Mouse (Mus musculus): ENCODE data around the gene Cerk. TPM values are rescaled to one million over a fixed set of nuclear protein-coding genes. Genes with fewer than 3 reads are reported as not detected.
A peak's percentile ranks its signal among the peaks of the same experiment; 100 is the strongest.
"Not testable (repeated sequence)": the region's sequence is repeated elsewhere in the genome, so short reads cannot be mapped to it uniquely, and the experiment has no call there.

The Cerk gene
- polyA plus RNA-seq, 1 experiment from 2014 or later = 20.8 TPM

- DNase-seq (ENCODE audit: low spot score) (no peak), ATAC-seq (no peak)
- WGBS = 83% methylated on average over 2 of the region's 2 CpGs
- H3K27me3 ChIP-seq (replicated peaks; ENCODE audit: control insufficient read depth, insufficient read depth, low read length) = no peaks in the 10 kb centered on the region
- no peak overlapping the region for H3K27ac ChIP-seq (ENCODE audit: low read depth, low read length)
- no peak overlapping the region for H3K9ac ChIP-seq (ENCODE audit: low read length)
- H3K4me3 ChIP-seq (ENCODE audit: low read depth, low read length) = no peak overlapping the region
- no peaks in the 10 kb centered on the region for H3K36me3 ChIP-seq (ENCODE audit: control insufficient read depth, insufficient read depth, low read length)
- no peaks in the 10 kb centered on the region for H3K9me3 ChIP-seq (replicated peaks; ENCODE audit: control insufficient read depth, low read length)
- 0 out of 2 replicates have a peak, but pooled peaks cover 4% of the 10 kb centered on the region for H3K4me1 ChIP-seq (ENCODE audit: control insufficient read depth, insufficient read depth, low read length)
- no peak overlapping the region for H3K4me2 ChIP-seq (ENCODE audit: low read length)
These were observed 41.0 kb upstream of the Cerk start for GRCm38 (mm10) chr15:86226968-86227367.

DNA sequence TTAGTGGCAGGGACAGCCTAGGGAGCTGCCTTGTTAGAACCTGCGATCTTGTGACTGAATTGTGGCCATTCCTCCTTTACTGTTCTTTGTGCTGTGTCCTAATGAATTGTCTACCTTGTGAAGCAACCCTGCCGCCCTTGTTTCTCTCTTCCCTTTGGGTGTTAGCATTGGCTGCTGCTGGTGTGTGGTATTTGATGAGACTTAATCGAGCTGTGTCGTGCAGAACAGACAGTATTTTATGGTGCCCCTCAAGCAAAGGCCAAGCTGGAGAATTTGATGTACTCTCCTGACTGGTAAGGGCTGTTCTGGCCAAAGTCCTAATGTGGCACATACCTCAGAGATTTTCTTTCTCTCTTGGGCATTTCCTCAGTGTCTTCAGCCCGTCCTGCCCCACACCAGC is 40.3 kb upstream of the Cerk start:
- ATAC-seq = no peak
- no peak overlapping the region for H3K4me3 ChIP-seq (ENCODE audit: low read depth, low read length)
- WGBS = 79% methylated on average over 5 of the region's 5 CpGs
- H3K9me3 ChIP-seq (replicated peaks; ENCODE audit: control insufficient read depth, low read length) = no peaks in the 10 kb centered on the region
- no peak overlapping the region for H3K27ac ChIP-seq (ENCODE audit: low read depth, low read length)
- H3K36me3 ChIP-seq (ENCODE audit: control insufficient read depth, insufficient read depth, low read length) = no peaks in the 10 kb centered on the region
- no peak for DNase-seq (ENCODE audit: low spot score)
- no peak overlapping the region for H3K9ac ChIP-seq (ENCODE audit: low read length)
- H3K27me3 ChIP-seq (replicated peaks; ENCODE audit: control insufficient read depth, insufficient read depth, low read length) = no peaks in the 10 kb centered on the region
- H3K4me1 ChIP-seq (ENCODE audit: control insufficient read depth, insufficient read depth, low read length) = no peaks in the 10 kb centered on the region
- no peak overlapping the region for H3K4me2 ChIP-seq (ENCODE audit: low read length)

GRCm38 (mm10) chr15:86224972-86225551 is 39.1 kb upstream of the Cerk start:
- H3K9ac ChIP-seq (ENCODE audit: low read length) = no peak overlapping the region
- H3K4me3 ChIP-seq (ENCODE audit: low read depth, low read length) = no peak overlapping the region
- H3K4me1 ChIP-seq (ENCODE audit: control insufficient read depth, insufficient read depth, low read length) = no peaks in the 10 kb centered on the region
- H3K9me3 ChIP-seq (replicated peaks; ENCODE audit: control insufficient read depth, low read length) = no peaks in the 10 kb centered on the region
- no peak for ATAC-seq
- no peak overlapping the region for H3K27ac ChIP-seq (ENCODE audit: low read depth, low read length)
- no peak overlapping the region for H3K4me2 ChIP-seq (ENCODE audit: low read length)
- H3K36me3 ChIP-seq (ENCODE audit: control insufficient read depth, insufficient read depth, low read length) = no peaks in the 10 kb centered on the region
- 91% methylated on average over 7 of the region's 7 CpGs for WGBS
- no peak for DNase-seq (ENCODE audit: low spot score)
- no peaks in the 10 kb centered on the region for H3K27me3 ChIP-seq (replicated peaks; ENCODE audit: control insufficient read depth, insufficient read depth, low read length)

GRCm38 (mm10) chr15:86221901-86222300 is 36.0 kb upstream of the Cerk start:
- not testable (repeated sequence) for H3K4me1 ChIP-seq (ENCODE audit: control insufficient read depth, insufficient read depth, low read length); DNase-seq (ENCODE audit: low spot score); ATAC-seq; H3K27ac ChIP-seq (ENCODE audit: low read depth, low read length); H3K27me3 ChIP-seq (replicated peaks; ENCODE audit: control insufficient read depth, insufficient read depth, low read length); H3K4me2 ChIP-seq (ENCODE audit: low read length); H3K4me3 ChIP-seq (ENCODE audit: low read depth, low read length); H3K9ac ChIP-seq (ENCODE audit: low read length); H3K9me3 ChIP-seq (replicated peaks; ENCODE audit: control insufficient read depth, low read length); H3K36me3 ChIP-seq (ENCODE audit: control insufficient read depth, insufficient read depth, low read length)
- 88% methylated on average over 11 of the region's 11 CpGs for WGBS

GRCm38 (mm10) chr15:86221369-86221768 is 35.4 kb upstream of the Cerk start:
- no peak overlapping the region for H3K27ac ChIP-seq (ENCODE audit: low read depth, low read length)
- DNase-seq (ENCODE audit: low spot score) = no peak
- H3K9me3 ChIP-seq (replicated peaks; ENCODE audit: control insufficient read depth, low read length) = no peaks in the 10 kb centered on the region
- no peak overlapping the region for H3K4me2 ChIP-seq (ENCODE audit: low read length)
- no peaks in the 10 kb centered on the region for H3K4me1 ChIP-seq (ENCODE audit: control insufficient read depth, insufficient read depth, low read length)
- no peak for ATAC-seq
- no peak overlapping the region for H3K9ac ChIP-seq (ENCODE audit: low read length)
- no peak overlapping the region for H3K4me3 ChIP-seq (ENCODE audit: low read depth, low read length)
- H3K36me3 ChIP-seq (ENCODE audit: control insufficient read depth, insufficient read depth, low read length) = no peaks in the 10 kb centered on the region
- 86% methylated on average over 4 of the region's 4 CpGs for WGBS
- no peaks in the 10 kb centered on the region for H3K27me3 ChIP-seq (replicated peaks; ENCODE audit: control insufficient read depth, insufficient read depth, low read length)

DNA sequence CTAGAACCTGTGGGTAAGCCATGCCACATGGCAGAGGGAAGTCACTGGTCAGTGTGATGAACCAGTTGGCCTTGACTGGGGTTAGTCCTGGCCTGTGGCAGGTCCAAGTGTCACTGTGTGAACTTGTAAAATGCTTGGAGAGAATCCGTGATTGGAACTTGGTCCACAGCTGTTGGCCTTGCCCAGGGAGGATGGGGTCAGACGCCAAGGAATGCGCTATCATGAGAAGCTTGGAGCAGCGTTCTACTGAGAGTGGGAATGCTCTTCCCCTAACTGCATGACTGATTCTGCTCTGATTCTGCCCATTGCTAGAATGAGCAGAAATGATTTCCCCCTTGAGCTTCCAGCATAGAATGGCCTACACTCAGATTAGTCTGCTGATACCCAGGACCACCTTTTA is 34.8 kb upstream of the Cerk start:
- no peak for ATAC-seq
- Histone ChIP-seq H3K9me3 (replicated peaks; ENCODE audit: control insufficient read depth, low read length) (no peaks in the 10 kb centered on the region), H3K36me3 (ENCODE audit: control insufficient read depth, insufficient read depth, low read length) (no peaks in the 10 kb centered on the region), H3K4me1 (ENCODE audit: control insufficient read depth, insufficient read depth, low read length) (no peaks in the 10 kb centered on the region), H3K4me2 (ENCODE audit: low read length) (no peak overlapping the region), H3K4me3 (ENCODE audit: low read depth, low read length) (no peak overlapping the region), H3K27me3 (replicated peaks; ENCODE audit: control insufficient read depth, insufficient read depth, low read length) (no peaks in the 10 kb centered on the region), H3K9ac (ENCODE audit: low read length) (no peak overlapping the region), H3K27ac (ENCODE audit: low read depth, low read length) (no peak overlapping the region)
- 82% methylated on average over 4 of the region's 4 CpGs for WGBS
- DNase-seq (ENCODE audit: low spot score) = no peak

- no peak for DNase-seq (ENCODE audit: low spot score)
- 83% methylated on average over 5 of the region's 5 CpGs for WGBS
These were observed 34.3 kb upstream of the Cerk start for GRCm38 (mm10) chr15:86220229-86220630.

GRCm38 (mm10) chr15:86219534-86220228 is 33.7 kb upstream of the Cerk start:
- DNase-seq (ENCODE audit: low spot score) (no peak), ATAC-seq (no peak)
- Histone ChIP-seq H3K36me3 (ENCODE audit: control insufficient read depth, insufficient read depth, low read length) (no peaks in the 10 kb centered on the region), H3K4me3 (ENCODE audit: low read depth, low read length) (no peak overlapping the region), H3K4me1 (ENCODE audit: control insufficient read depth, insufficient read depth, low read length) (peaks cover 7% of the 10 kb centered on the region), H3K9ac (ENCODE audit: low read length) (no peak overlapping the region), H3K9me3 (replicated peaks; ENCODE audit: control insufficient read depth, low read length) (no peaks in the 10 kb centered on the region), H3K27ac (ENCODE audit: low read depth, low read length) (no peak overlapping the region), H3K27me3 (replicated peaks; ENCODE audit: control insufficient read depth, insufficient read depth, low read length) (no peaks in the 10 kb centered on the region), H3K4me2 (ENCODE audit: low read length) (no peak overlapping the region)
- 85% methylated on average over 7 of the region's 7 CpGs for WGBS

More at GRCm38 (mm10) chr15:86220229-86220630, 34.3 kb upstream of the Cerk start:
- Histone ChIP-seq H3K9ac (ENCODE audit: low read length) (0 out of 2 replicates have a peak overlapping the region, but pooled peaks have one; percentile 17), H3K27me3 (replicated peaks; ENCODE audit: control insufficient read depth, insufficient read depth, low read length) (no peaks in the 10 kb centered on the region), H3K4me3 (ENCODE audit: low read depth, low read length) (no peak overlapping the region), H3K4me2 (ENCODE audit: low read length) (no peak overlapping the region), H3K4me1 (ENCODE audit: control insufficient read depth, insufficient read depth, low read length) (peaks cover 1% of the 10 kb centered on the region; the same call in 1 of the 2 replicates), H3K27ac (ENCODE audit: low read depth, low read length) (no peak overlapping the region), H3K9me3 (replicated peaks; ENCODE audit: control insufficient read depth, low read length) (no peaks in the 10 kb centered on the region), H3K36me3 (ENCODE audit: control insufficient read depth, insufficient read depth, low read length) (no peaks in the 10 kb centered on the region)
- no peak for ATAC-seq

GRCm38 (mm10) chr15:86216641-86217040 is 30.7 kb upstream of the Cerk start:
- H3K9me3 ChIP-seq (replicated peaks; ENCODE audit: control insufficient read depth, low read length); H3K36me3 ChIP-seq (ENCODE audit: control insufficient read depth, insufficient read depth, low read length); H3K27me3 ChIP-seq (replicated peaks; ENCODE audit: control insufficient read depth, insufficient read depth, low read length); H3K4me2 ChIP-seq (ENCODE audit: low read length); H3K9ac ChIP-seq (ENCODE audit: low read length); H3K27ac ChIP-seq (ENCODE audit: low read depth, low read length); H3K4me3 ChIP-seq (ENCODE audit: low read depth, low read length); DNase-seq (ENCODE audit: low spot score); ATAC-seq: not testable (repeated sequence)
- peaks cover 16% of the 10 kb centered on the region for H3K4me1 ChIP-seq (ENCODE audit: control insufficient read depth, insufficient read depth, low read length)
- 88% methylated on average over 9 of the region's 9 CpGs for WGBS

Data from forebrain, embryonic 14.5 days (tissue).